Mouse (Mus musculus) lung, embryonic 16.5 days (tissue): ENCODE results near the gene Klhdc4. TPM values are rescaled to one million over a fixed set of nuclear protein-coding genes. Genes with fewer than 3 reads are reported as not detected.

Experiments
- ATAC-seq: fragments of 200-750 bp; cut with Nextera tagmentation; 2 replicates; pipeline ENCODE4 v1.8.0; 2017; ENCODE audit warnings: low read depth, mild to moderate bottlenecking, moderate library complexity
- H3K27ac ChIP-seq: fragments of 300-500 bp; sonication (generic); 2 replicates; pipeline ENCODE4 v1.5.1; 2014; ENCODE audit warnings: mild to moderate bottlenecking, control low read depth, low read length
- H3K27me3 ChIP-seq: fragments of 300-500 bp; sonication (generic); 2 replicates; pipeline ENCODE4 v1.6.1; 2014; ENCODE audit warnings: low read depth, low read length, mixed read lengths; ENCODE audit not compliant: control insufficient read depth, insufficient read depth
- H3K36me3 ChIP-seq: fragments of 300-500 bp; sonication (generic); 2 replicates; pipeline ENCODE4 v1.6.1; 2014; ENCODE audit warnings: low read length; ENCODE audit not compliant: control insufficient read depth, insufficient read depth
- H3K4me1 ChIP-seq: fragments of 300-500 bp; sonication (generic); replicated peaks from 2 replicates; pipeline ENCODE4 v1.6.1; 2014; ENCODE audit warnings: low read length, mixed read lengths; ENCODE audit not compliant: control insufficient read depth, insufficient read depth
- H3K4me2 ChIP-seq: fragments of 300-500 bp; sonication (generic); 2 replicates; pipeline ENCODE4 v1.6.1; 2014; ENCODE audit warnings: low read depth, low read length, control low read depth
- H3K4me3 ChIP-seq: fragments of 300-500 bp; sonication (generic); 2 replicates; pipeline ENCODE4 v1.5.1; 2014; ENCODE audit warnings: mild to moderate bottlenecking, low read length, control low read depth
- H3K9ac ChIP-seq: fragments of 300-500 bp; sonication (generic); 2 replicates; pipeline ENCODE4 v1.6.1; 2014; ENCODE audit warnings: low read length, control low read depth
- H3K9me3 ChIP-seq: fragments of 300-500 bp; sonication (generic); 2 replicates; pipeline ENCODE4 v1.6.1; 2016; ENCODE audit warnings: low read length; ENCODE audit not compliant: control insufficient read depth
- WGBS: fragments of 180-500 bp; shearing (Covaris S2); extraction: QIAGEN DNeasy Blood & Tissue Kit; methylation state at CpG from one replicate; pipeline ENCODE4 v1.1.7; 2014; 5-methylcytosine and 5-hydroxymethylcytosine counted together
- polyA plus RNA-seq: library from polyadenylated mRNA; unstranded; fragments of >200 nt; fragmentation: Nextera tagmentation; extraction: Ambion mirVana; gene quantifications from 2 replicates; pipeline ENCODE4 v1.2.1, GENCODE M21; 2015

Klhdc4 gene
- polyA plus RNA-seq, 1 experiment from 2014 or later: 33.2 TPM

GRCm38 (mm10) chr8:121851716-121852115 lies 22.3 kb upstream of the Klhdc4 start:
- no peaks in the 10 kb centered on the region for H3K36me3 ChIP-seq
- peak overlapping the region; percentile 64; the same call in 1 of the 2 replicates for H3K4me2 ChIP-seq
- no peak overlapping the region for H3K27ac ChIP-seq
- 0 out of 2 replicates have a peak, but pooled peaks have one; percentile 6 for ATAC-seq
- no peaks in the 10 kb centered on the region for H3K9me3 ChIP-seq
- H3K9ac ChIP-seq: no peak overlapping the region
- H3K27me3 ChIP-seq: peaks cover 2% of the 10 kb centered on the region; the same call in 1 of the 2 replicates
- peaks cover 12% of the 10 kb centered on the region for H3K4me1 ChIP-seq
- WGBS: 34% methylated on average over 7 of the region's 7 CpGs
- H3K4me3 ChIP-seq: no peak overlapping the region

GRCm38 (mm10) chr8:121850821-121851470 lies 21.6 kb upstream of the Klhdc4 start:
- Histone ChIP-seq H3K9me3 (no peaks in the 10 kb centered on the region), H3K4me3 (peak overlapping the region; percentile 31), H3K36me3 (no peaks in the 10 kb centered on the region), H3K4me2 (peak overlapping the region; percentile 64), H3K4me1 (peaks cover 12% of the 10 kb centered on the region), H3K9ac (peak overlapping the region; percentile 58), H3K27me3 (peaks cover 2% of the 10 kb centered on the region; the same call in 1 of the 2 replicates), H3K27ac (no peak overlapping the region)
- ATAC-seq: peak; percentile 90
- WGBS: under 1% methylated on average over 24 of the region's 24 CpGs

GRCm38 (mm10) chr8:121850436-121850820 lies 21.1 kb upstream of the Klhdc4 start:
- Histone ChIP-seq H3K4me2 (peak overlapping the region; percentile 64), H3K27ac (no peak overlapping the region), H3K9me3 (no peaks in the 10 kb centered on the region), H3K27me3 (peaks cover 2% of the 10 kb centered on the region; the same call in 1 of the 2 replicates), H3K36me3 (no peaks in the 10 kb centered on the region), H3K4me3 (no peak overlapping the region), H3K4me1 (peaks cover 12% of the 10 kb centered on the region), H3K9ac (no peak overlapping the region; the same call in 1 of the 2 replicates)
- ATAC-seq: no peak
- 37% methylated on average over 12 of the region's 12 CpGs for WGBS

- Histone ChIP-seq H3K36me3 (no peaks in the 10 kb centered on the region), H3K27ac (no peak overlapping the region), H3K4me2 (no peak overlapping the region), H3K4me3 (no peak overlapping the region), H3K9me3 (no peaks in the 10 kb centered on the region), H3K4me1 (peaks cover 12% of the 10 kb centered on the region), H3K27me3 (peaks cover 2% of the 10 kb centered on the region; the same call in 1 of the 2 replicates), H3K9ac (no peak overlapping the region)
- WGBS: 14% methylated on average over 6 of the region's 6 CpGs
- no peak for ATAC-seq
Observed at GRCm38 (mm10) chr8:121850018-121850417, 20.6 kb upstream of the Klhdc4 start.

- 65% methylated on average over 9 of the region's 9 CpGs for WGBS
Observed at GRCm38 (mm10) chr8:121849303-121849702, 19.9 kb upstream of the Klhdc4 start.

GRCm38 (mm10) chr8:121848495-121848894 lies 19.1 kb upstream of the Klhdc4 start:
- no peak for ATAC-seq
- no peak overlapping the region for H3K27ac ChIP-seq
- H3K36me3 ChIP-seq: no peaks in the 10 kb centered on the region
- H3K4me2 ChIP-seq: no peak overlapping the region
- H3K4me3 ChIP-seq: no peak overlapping the region
- peaks cover 2% of the 10 kb centered on the region; the same call in 1 of the 2 replicates for H3K27me3 ChIP-seq
- no peak overlapping the region for H3K9ac ChIP-seq
- 45% methylated on average over 10 of the region's 10 CpGs for WGBS
- no peaks in the 10 kb centered on the region for H3K9me3 ChIP-seq
- peaks cover 12% of the 10 kb centered on the region for H3K4me1 ChIP-seq

More at GRCm38 (mm10) chr8:121849303-121849702, 19.9 kb upstream of the Klhdc4 start:
- peaks cover 2% of the 10 kb centered on the region; the same call in 1 of the 2 replicates for H3K27me3 ChIP-seq
- no peaks in the 10 kb centered on the region for H3K36me3 ChIP-seq
- no peak overlapping the region for H3K4me3 ChIP-seq
- no peak for ATAC-seq
- H3K9ac ChIP-seq: no peak overlapping the region
- peaks cover 12% of the 10 kb centered on the region for H3K4me1 ChIP-seq
- no peak overlapping the region for H3K4me2 ChIP-seq
- no peak overlapping the region for H3K27ac ChIP-seq
- no peaks in the 10 kb centered on the region for H3K9me3 ChIP-seq

- Histone ChIP-seq H3K9ac (no peak overlapping the region), H3K27me3 (peaks cover 2% of the 10 kb centered on the region; the same call in 1 of the 2 replicates), H3K27ac (no peak overlapping the region), H3K36me3 (no peaks in the 10 kb centered on the region), H3K4me3 (no peak overlapping the region), H3K9me3 (no peaks in the 10 kb centered on the region), H3K4me2 (no peak overlapping the region), H3K4me1 (peaks cover 12% of the 10 kb centered on the region)
- WGBS: 69% methylated on average over 6 of the region's 6 CpGs
- no peak for ATAC-seq
Observed at GRCm38 (mm10) chr8:121847987-121848386, 18.6 kb upstream of the Klhdc4 start.

GRCm38 (mm10) chr8:121847261-121847822 lies 18.0 kb upstream of the Klhdc4 start:
- Histone ChIP-seq H3K4me1 (peaks cover 10% of the 10 kb centered on the region), H3K9ac (no peak overlapping the region), H3K4me3 (no peak overlapping the region), H3K27me3 (peaks cover 2% of the 10 kb centered on the region; the same call in 1 of the 2 replicates), H3K36me3 (no peaks in the 10 kb centered on the region), H3K27ac (no peak overlapping the region), H3K4me2 (no peak overlapping the region), H3K9me3 (no peaks in the 10 kb centered on the region)
- 65% methylated on average over 10 of the region's 10 CpGs for WGBS
- no peak for ATAC-seq

GRCm38 (mm10) chr8:121846815-121847214 lies 17.4 kb upstream of the Klhdc4 start:
- H3K27me3 ChIP-seq: peaks cover 2% of the 10 kb centered on the region; the same call in 1 of the 2 replicates
- ATAC-seq: no peak
- peaks cover 8% of the 10 kb centered on the region for H3K4me1 ChIP-seq
- H3K4me2 ChIP-seq: no peak overlapping the region
- H3K4me3 ChIP-seq: no peak overlapping the region
- no peak overlapping the region for H3K9ac ChIP-seq
- no peak overlapping the region for H3K27ac ChIP-seq
- H3K9me3 ChIP-seq: no peaks in the 10 kb centered on the region
- no peaks in the 10 kb centered on the region for H3K36me3 ChIP-seq
